Mouse (Mus musculus) forebrain, embryonic 12.5 days (tissue): ENCODE results near the gene 1700025C18Rik. TPM values are rescaled to one million over a fixed set of nuclear protein-coding genes. Genes with fewer than 3 reads are reported as not detected.
A peak's percentile ranks its signal among the peaks of the same experiment; 100 is the strongest.

ENCODE experiments used
- ATAC-seq: fragments of 200-750 bp; cut with Nextera tagmentation; 2 replicates; pipeline ENCODE4 v1.8.0; 2017; ENCODE audit warnings: moderate TSS enrichment; ENCODE audit not compliant: low FRiP score
- H3K27ac ChIP-seq: fragments of 300-500 bp; sonication (generic); 2 replicates; pipeline ENCODE4 v1.5.1; 2016; ENCODE audit warnings: mild to moderate bottlenecking
- H3K27me3 ChIP-seq: fragments of 300-500 bp; sonication (generic); 2 replicates; pipeline ENCODE4 v1.6.1; 2016; ENCODE audit warnings: mild to moderate bottlenecking
- H3K36me3 ChIP-seq: fragments of 300-500 bp; sonication (generic); replicated peaks from 2 replicates; pipeline ENCODE4 v1.6.1; 2016; ENCODE audit warnings: mild to moderate bottlenecking
- H3K4me1 ChIP-seq: fragments of 300-500 bp; sonication (generic); 2 replicates; pipeline ENCODE4 v1.6.1; 2016
- H3K4me2 ChIP-seq: fragments of 300-500 bp; sonication (generic); 2 replicates; pipeline ENCODE4 v1.6.1; 2016; ENCODE audit warnings: mild to moderate bottlenecking, moderate library complexity
- H3K4me3 ChIP-seq: fragments of 300-500 bp; sonication (generic); replicated peaks from 2 replicates; pipeline ENCODE4 v1.5.1; 2016; ENCODE audit warnings: mild to moderate bottlenecking
- H3K9ac ChIP-seq: fragments of 300-500 bp; sonication (generic); 2 replicates; pipeline ENCODE4 v1.6.1; 2016; ENCODE audit warnings: mild to moderate bottlenecking
- H3K9me3 ChIP-seq: fragments of 300-500 bp; sonication (generic); 2 replicates; pipeline ENCODE4 v1.6.1; 2016
- WGBS: fragments of 180-500 bp; shearing (Covaris S2); methylation state at CpG from one replicate; pipeline ENCODE4 v1.1.7; 2016; 5-methylcytosine and 5-hydroxymethylcytosine counted together
- polyA plus RNA-seq: library from polyadenylated mRNA; unstranded; fragments of >200 nt; fragmentation: Nextera tagmentation; extraction: Ambion mirVana; gene quantifications from 2 replicates; pipeline ENCODE4 v1.2.1, GENCODE M21; 2016

Gene 1700025C18Rik
- polyA plus RNA-seq, 1 experiment from 2014 or later: not detected

GRCm38 (mm10) chr2:165102920-165103319 is 12.4 kb upstream of the 1700025C18Rik start:
- Histone ChIP-seq H3K4me1 (peaks cover 28% of the 10 kb centered on the region), H3K4me2 (no peak overlapping the region), H3K9me3 (no peaks in the 10 kb centered on the region), H3K36me3 (no peaks in the 10 kb centered on the region), H3K9ac (no peak overlapping the region), H3K4me3 (no peak overlapping the region), H3K27ac (no peak overlapping the region), H3K27me3 (peaks cover 63% of the 10 kb centered on the region)
- WGBS: 87% methylated on average over 3 of the region's 3 CpGs
- ATAC-seq: no peak

- ATAC-seq: no peak
- 9% methylated on average over 6 of the region's 6 CpGs for WGBS
- Histone ChIP-seq H3K9me3 (no peaks in the 10 kb centered on the region), H3K27ac (no peak overlapping the region), H3K9ac (no peak overlapping the region), H3K27me3 (peaks cover 65% of the 10 kb centered on the region), H3K4me3 (no peak overlapping the region), H3K4me1 (peaks cover 36% of the 10 kb centered on the region), H3K36me3 (no peaks in the 10 kb centered on the region), H3K4me2 (no peak overlapping the region)
These were observed 10.2 kb upstream of the 1700025C18Rik start for GRCm38 (mm10) chr2:165100749-165101148.

GRCm38 (mm10) chr2:165098861-165099260 is 8.3 kb upstream of the 1700025C18Rik start:
- no peak overlapping the region for H3K9ac ChIP-seq
- H3K4me2 ChIP-seq: no peak overlapping the region
- WGBS: 89% methylated on average over 3 of the region's 3 CpGs
- ATAC-seq: no peak
- no peak overlapping the region for H3K4me3 ChIP-seq
- H3K27me3 ChIP-seq: peaks cover 73% of the 10 kb centered on the region
- peaks cover 41% of the 10 kb centered on the region for H3K4me1 ChIP-seq
- no peaks in the 10 kb centered on the region for H3K36me3 ChIP-seq
- no peak overlapping the region for H3K27ac ChIP-seq
- H3K9me3 ChIP-seq: no peaks in the 10 kb centered on the region

GRCm38 (mm10) chr2:165096367-165096766 is 5.8 kb upstream of the 1700025C18Rik start:
- H3K4me1 ChIP-seq: peaks cover 49% of the 10 kb centered on the region
- H3K4me3 ChIP-seq: no peak overlapping the region
- no peak overlapping the region for H3K9ac ChIP-seq
- H3K9me3 ChIP-seq: no peaks in the 10 kb centered on the region
- H3K27ac ChIP-seq: peak overlapping the region; percentile 75
- no peak overlapping the region for H3K4me2 ChIP-seq
- peak; percentile 69 for ATAC-seq
- H3K36me3 ChIP-seq: no peaks in the 10 kb centered on the region
- 11% methylated on average over 10 of the region's 10 CpGs for WGBS
- H3K27me3 ChIP-seq: peaks cover 67% of the 10 kb centered on the region

GRCm38 (mm10) chr2:165092393-165092792 is 1.8 kb upstream of the 1700025C18Rik start:
- 32% methylated on average over 7 of the region's 7 CpGs for WGBS
- Histone ChIP-seq H3K36me3 (no peaks in the 10 kb centered on the region), H3K4me3 (no peak overlapping the region), H3K27me3 (peaks cover 34% of the 10 kb centered on the region), H3K9ac (no peak overlapping the region; the same call in 1 of the 2 replicates), H3K9me3 (no peaks in the 10 kb centered on the region), H3K4me2 (no peak overlapping the region), H3K27ac (peak overlapping the region; percentile 53; the same call in 1 of the 2 replicates), H3K4me1 (peaks cover 39% of the 10 kb centered on the region)
- no peak for ATAC-seq

GRCm38 (mm10) chr2:165091433-165091965 is 949 bp upstream of the 1700025C18Rik start:
- 65% methylated on average over 8 of the region's 8 CpGs for WGBS
- H3K36me3 ChIP-seq: no peaks in the 10 kb centered on the region
- H3K4me3 ChIP-seq: no peak overlapping the region
- no peak for ATAC-seq
- peaks cover 30% of the 10 kb centered on the region for H3K4me1 ChIP-seq
- H3K9ac ChIP-seq: no peak overlapping the region
- H3K27ac ChIP-seq: no peak overlapping the region
- no peak overlapping the region for H3K4me2 ChIP-seq
- H3K9me3 ChIP-seq: no peaks in the 10 kb centered on the region
- peaks cover 26% of the 10 kb centered on the region for H3K27me3 ChIP-seq

- H3K4me1 ChIP-seq: peaks cover 19% of the 10 kb centered on the region
- no peak overlapping the region for H3K27ac ChIP-seq
- ATAC-seq: no peak
- no peaks in the 10 kb centered on the region for H3K36me3 ChIP-seq
- no peak overlapping the region for H3K9ac ChIP-seq
- no peak overlapping the region for H3K4me2 ChIP-seq
- H3K27me3 ChIP-seq: peaks cover 15% of the 10 kb centered on the region
- H3K9me3 ChIP-seq: no peaks in the 10 kb centered on the region
- H3K4me3 ChIP-seq: no peak overlapping the region
- 52% methylated on average over 14 of the region's 14 CpGs for WGBS
These were observed 1.1 kb downstream of the 1700025C18Rik start for GRCm38 (mm10) chr2:165089470-165089869.

- Histone ChIP-seq H3K27me3 (peaks cover 7% of the 10 kb centered on the region), H3K36me3 (no peaks in the 10 kb centered on the region), H3K27ac (no peak overlapping the region), H3K9ac (no peak overlapping the region), H3K4me3 (no peak overlapping the region), H3K9me3 (no peaks in the 10 kb centered on the region), H3K4me2 (no peak overlapping the region), H3K4me1 (peaks cover 7% of the 10 kb centered on the region; the same call in 1 of the 2 replicates)
- ATAC-seq: no peak
- WGBS: 83% methylated on average over 4 of the region's 4 CpGs
These were observed 3.9 kb downstream of the 1700025C18Rik start for GRCm38 (mm10) chr2:165086634-165087033.

GRCm38 (mm10) chr2:165081257-165081656 is 9.3 kb downstream of the 1700025C18Rik start:
- Histone ChIP-seq H3K4me3 (no peak overlapping the region), H3K27me3 (peaks cover 44% of the 10 kb centered on the region), H3K4me1 (peaks cover 47% of the 10 kb centered on the region), H3K27ac (no peak overlapping the region), H3K4me2 (no peak overlapping the region), H3K9me3 (no peaks in the 10 kb centered on the region), H3K36me3 (no peaks in the 10 kb centered on the region), H3K9ac (no peak overlapping the region)
- ATAC-seq: no peak
- 18% methylated on average over 7 of the region's 7 CpGs for WGBS

- Histone ChIP-seq H3K27me3 (peaks cover 50% of the 10 kb centered on the region), H3K4me1 (peaks cover 52% of the 10 kb centered on the region)
These were observed 9.9 kb downstream of the 1700025C18Rik start for GRCm38 (mm10) chr2:165080657-165081056.

GRCm38 (mm10) chr2:165078605-165079004 is 11.9 kb downstream of the 1700025C18Rik start:
- Histone ChIP-seq H3K9ac (no peak overlapping the region), H3K27ac (no peak overlapping the region), H3K4me1 (peaks cover 53% of the 10 kb centered on the region), H3K4me2 (0 out of 2 replicates have a peak overlapping the region, but pooled peaks have one; percentile 42), H3K9me3 (no peaks in the 10 kb centered on the region), H3K27me3 (peaks cover 68% of the 10 kb centered on the region), H3K36me3 (no peaks in the 10 kb centered on the region), H3K4me3 (no peak overlapping the region)
- ATAC-seq: no peak
- 23% methylated on average over 10 of the region's 10 CpGs for WGBS

More at GRCm38 (mm10) chr2:165080657-165081056, 9.9 kb downstream of the 1700025C18Rik start:
- Histone ChIP-seq H3K4me2 (no peak overlapping the region), H3K9me3 (no peaks in the 10 kb centered on the region), H3K9ac (no peak overlapping the region), H3K4me3 (no peak overlapping the region), H3K36me3 (no peaks in the 10 kb centered on the region), H3K27ac (no peak overlapping the region)
- 26% methylated on average over 9 of the region's 9 CpGs for WGBS
- ATAC-seq: no peak

- Histone ChIP-seq H3K9ac (0 out of 2 replicates have a peak overlapping the region, but pooled peaks have one; percentile 21), H3K27ac (no peak overlapping the region), H3K36me3 (no peaks in the 10 kb centered on the region), H3K4me3 (no peak overlapping the region), H3K4me1 (peaks cover 53% of the 10 kb centered on the region), H3K4me2 (peak overlapping the region; percentile 42), H3K9me3 (no peaks in the 10 kb centered on the region), H3K27me3 (peaks cover 74% of the 10 kb centered on the region)
- ATAC-seq: no peak
- 48% methylated on average over 8 of the region's 8 CpGs for WGBS
These were observed 12.5 kb downstream of the 1700025C18Rik start for GRCm38 (mm10) chr2:165078045-165078444.

- WGBS: under 1% methylated on average over 9 of the region's 9 CpGs
- Histone ChIP-seq H3K27me3 (peaks cover 81% of the 10 kb centered on the region), H3K9ac (0 out of 2 replicates have a peak overlapping the region, but pooled peaks have one; percentile 21), H3K4me3 (no peak overlapping the region), H3K27ac (peak overlapping the region; percentile 82), H3K4me2 (peak overlapping the region; percentile 42), H3K9me3 (no peaks in the 10 kb centered on the region), H3K4me1 (peaks cover 53% of the 10 kb centered on the region), H3K36me3 (no peaks in the 10 kb centered on the region)
- ATAC-seq: peak; percentile 79
These were observed 13.5 kb downstream of the 1700025C18Rik start for GRCm38 (mm10) chr2:165077055-165077454.
